Mouse (Mus musculus) macrophage (primary cell): ENCODE results near the gene Osbpl10. TPM values are rescaled to one million over a fixed set of nuclear protein-coding genes. Genes with fewer than 3 reads are reported as not detected.
"Not testable (repeated sequence)": the region's sequence is repeated elsewhere in the genome, so short reads cannot be mapped to it uniquely, and the experiment has no call there.

Experiments
- H3K27ac ChIP-seq: fragments of 350-480 bp; formaldehyde crosslinking; 2 replicates; pipeline ENCODE4 v1.9.0; 2021
- H3K36me3 ChIP-seq: fragments of 350-480 bp; formaldehyde crosslinking; 2 replicates; pipeline ENCODE4 v1.9.0; 2021; ENCODE audit errors: inconsistent target
- H3K4me3 ChIP-seq: fragments of 350-480 bp; formaldehyde crosslinking; 2 replicates; pipeline ENCODE4 v1.9.0; 2021; ENCODE audit errors: inconsistent target
- H3K79me2 ChIP-seq: fragments of 350-480 bp; formaldehyde crosslinking; 2 replicates; pipeline ENCODE4 v1.9.0; 2021; ENCODE audit errors: inconsistent target
- WGBS: methylation state at CpG from one replicate; pipeline ENCODE4 v1.1.7; 2026; ENCODE audit warnings: inconsistent platforms; ENCODE audit not compliant: missing documents; 5-methylcytosine and 5-hydroxymethylcytosine counted together
- polyA plus RNA-seq: library from polyadenylated mRNA; stranded (reverse); fragments of 250-400 nt; gene quantifications from 3 replicates; pipeline ENCODE4 v1.2.4, GENCODE M21; 2018; ENCODE audit warnings: inconsistent platforms

Osbpl10 gene
- polyA plus RNA-seq, 1 experiment from 2014 or later, result not detected

- no peaks in the 10 kb centered on the region for H3K36me3 ChIP-seq
- H3K27ac ChIP-seq, result no peak overlapping the region
- no peak overlapping the region for H3K4me3 ChIP-seq
- no peaks in the 10 kb centered on the region for H3K79me2 ChIP-seq
- 78% methylated on average over 4 of the region's 4 CpGs for WGBS
Observed at GRCm38 (mm10) chr9:114960043-114960789, 18.2 kb upstream of the Osbpl10 start.

DNA sequence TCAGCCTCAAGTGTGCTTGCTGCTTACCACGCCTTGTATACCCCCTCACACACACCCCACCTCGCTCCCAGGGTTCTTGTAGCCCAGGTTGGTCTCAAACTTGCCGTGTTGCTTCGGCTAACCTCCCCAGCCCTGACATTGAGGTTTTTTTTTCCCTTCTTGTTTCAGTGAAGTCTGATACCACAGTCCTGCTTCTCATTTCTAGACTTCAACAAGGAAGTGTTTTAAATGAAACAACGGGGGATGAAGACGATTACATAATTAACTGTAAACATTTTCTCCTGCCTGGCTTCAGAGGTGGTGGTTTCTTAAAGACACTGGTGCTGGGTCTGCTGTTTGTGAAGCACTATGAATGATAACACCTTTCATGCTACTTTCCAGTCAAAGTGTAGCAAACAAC, 17.5 kb upstream of the Osbpl10 start:
- H3K27ac ChIP-seq, result no peak overlapping the region
- H3K36me3 ChIP-seq, result no peaks in the 10 kb centered on the region
- no peaks in the 10 kb centered on the region for H3K79me2 ChIP-seq
- 26% methylated on average over 6 of the region's 6 CpGs for WGBS
- no peak overlapping the region for H3K4me3 ChIP-seq

DNA sequence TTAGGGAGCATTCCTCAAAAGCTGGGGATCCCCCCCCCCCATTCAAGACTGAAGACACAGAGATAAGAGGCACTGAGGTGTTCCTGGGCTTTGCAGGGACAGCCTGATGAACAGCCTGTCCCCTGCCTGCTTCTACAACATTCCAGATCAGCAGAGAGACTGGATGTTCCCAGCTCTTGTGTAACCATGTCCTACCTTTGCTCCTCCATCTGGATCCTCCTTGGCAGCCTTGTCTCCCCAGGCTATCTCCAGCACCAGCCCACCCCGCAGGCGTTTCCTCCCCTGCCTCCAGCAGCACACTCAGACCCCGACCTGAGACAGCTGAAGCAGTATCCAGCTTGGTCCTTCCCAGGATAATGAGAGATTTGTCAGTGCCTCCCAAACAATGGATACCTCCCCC, 14.3 kb upstream of the Osbpl10 start:
- H3K27ac ChIP-seq, result no peak overlapping the region
- 94% methylated on average over 3 of the region's 3 CpGs for WGBS

GRCm38 (mm10) chr9:114966286-114966685, 12.1 kb upstream of the Osbpl10 start:
- not testable (repeated sequence) for H3K36me3 ChIP-seq, H3K4me3 ChIP-seq, H3K27ac ChIP-seq, H3K79me2 ChIP-seq
- 84% methylated on average over 7 of the region's 7 CpGs for WGBS

More for the DNA sequence above, 14.3 kb upstream of the Osbpl10 start:
- Histone ChIP-seq H3K4me3 (no peak overlapping the region), H3K79me2 (no peaks in the 10 kb centered on the region), H3K36me3 (no peaks in the 10 kb centered on the region)

GRCm38 (mm10) chr9:114977461-114978280, 698 bp upstream of the Osbpl10 start:
- H3K79me2 ChIP-seq, result no peaks in the 10 kb centered on the region
- WGBS, result 20% methylated on average over 31 of the region's 31 CpGs
- H3K4me3 ChIP-seq, result no peak overlapping the region

GRCm38 (mm10) chr9:114979969-114980368, 1.6 kb downstream of the Osbpl10 start:
- Histone ChIP-seq H3K36me3 (no peaks in the 10 kb centered on the region), H3K4me3 (no peak overlapping the region), H3K27ac (no peak overlapping the region), H3K79me2 (no peaks in the 10 kb centered on the region)
- WGBS, result 73% methylated on average over 6 of the region's 6 CpGs

More at GRCm38 (mm10) chr9:114977461-114978280, 698 bp upstream of the Osbpl10 start:
- Histone ChIP-seq H3K27ac (no peak overlapping the region), H3K36me3 (no peaks in the 10 kb centered on the region)

- no peaks in the 10 kb centered on the region for H3K36me3 ChIP-seq
- no peak within 1 kb of the TSS for H3K27ac ChIP-seq
- WGBS, result 92% methylated on average over 16 of the region's 16 CpGs
- no peak within 1 kb of the TSS for H3K4me3 ChIP-seq
- no peaks in the 10 kb centered on the region for H3K79me2 ChIP-seq
Observed at GRCm38 (mm10) chr9:114982689-114983360, 4.5 kb downstream of the Osbpl10 start, which contains the start of gene Rps27rt. Gene Rps27rt (minus strand): TSS chr9:114982739.

GRCm38 (mm10) chr9:114985741-114986140, 7.4 kb downstream of the Osbpl10 start:
- no peak overlapping the region for H3K4me3 ChIP-seq
- no peak overlapping the region for H3K27ac ChIP-seq
- H3K36me3 ChIP-seq, result no peaks in the 10 kb centered on the region
- 94% methylated on average over 5 of the region's 5 CpGs for WGBS
- H3K79me2 ChIP-seq, result no peaks in the 10 kb centered on the region

DNA sequence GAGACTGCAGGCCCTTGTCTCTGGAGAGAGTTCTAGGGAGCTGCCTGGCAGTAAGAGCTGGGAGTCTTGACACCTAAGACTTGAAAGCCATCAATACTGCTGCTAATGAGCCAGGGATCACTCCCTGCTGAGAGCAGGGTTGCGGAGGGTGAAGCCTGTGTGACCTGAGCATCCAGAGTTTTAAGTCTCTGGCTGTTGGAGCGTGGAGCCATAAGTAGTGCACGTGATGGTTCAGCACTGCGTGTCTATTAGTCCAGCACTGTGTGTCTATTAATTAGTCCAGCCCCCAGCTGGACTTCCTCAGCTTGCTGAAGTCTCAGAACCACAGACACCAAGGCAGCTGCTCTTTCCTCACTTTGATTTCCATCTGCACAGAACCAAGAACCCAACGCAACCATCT, 8.0 kb downstream of the Osbpl10 start:
- H3K27ac ChIP-seq, result no peak overlapping the region
- no peaks in the 10 kb centered on the region for H3K79me2 ChIP-seq
- no peaks in the 10 kb centered on the region for H3K36me3 ChIP-seq
- 90% methylated on average over 5 of the region's 5 CpGs for WGBS
- H3K4me3 ChIP-seq, result no peak overlapping the region

DNA sequence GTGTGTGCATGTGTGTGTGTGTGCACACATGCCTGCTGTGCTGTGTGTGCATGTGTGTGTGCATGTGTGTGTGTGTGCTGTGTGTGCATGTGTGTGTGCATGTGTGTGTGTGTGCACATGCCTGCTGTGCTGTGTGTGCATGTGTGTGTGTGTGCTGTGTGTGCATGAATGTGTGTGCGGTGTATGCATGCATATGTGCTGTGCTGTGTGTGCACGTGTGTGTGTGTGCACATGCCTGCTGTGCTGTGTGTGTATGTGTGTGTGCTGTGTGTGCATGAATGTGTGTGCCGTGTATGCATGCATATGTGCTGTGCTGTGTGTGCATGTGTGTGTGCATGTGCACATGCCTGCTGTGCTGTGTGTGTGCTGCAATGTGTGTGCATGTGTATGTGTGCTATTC, 9.7 kb downstream of the Osbpl10 start:
- Histone ChIP-seq H3K4me3 (no peak overlapping the region), H3K79me2 (no peaks in the 10 kb centered on the region), H3K36me3 (no peaks in the 10 kb centered on the region), H3K27ac (no peak overlapping the region)
- WGBS, result 100% methylated on average over 3 of the region's 3 CpGs

- WGBS, result 97% methylated on average over 6 of the region's 6 CpGs
- Histone ChIP-seq H3K36me3 (no peaks in the 10 kb centered on the region), H3K4me3 (no peak overlapping the region), H3K27ac (no peak overlapping the region), H3K79me2 (no peaks in the 10 kb centered on the region)
Observed at GRCm38 (mm10) chr9:114988610-114989327, 10.4 kb downstream of the Osbpl10 start.

- WGBS, result 85% methylated on average over 10 of the region's 10 CpGs
- H3K27ac ChIP-seq, result no peak overlapping the region
- no peaks in the 10 kb centered on the region for H3K79me2 ChIP-seq
- H3K4me3 ChIP-seq, result no peak overlapping the region
- no peaks in the 10 kb centered on the region for H3K36me3 ChIP-seq
Observed at GRCm38 (mm10) chr9:114990421-114990820, 12.1 kb downstream of the Osbpl10 start.

- Histone ChIP-seq H3K4me3 (no peak overlapping the region), H3K27ac (no peak overlapping the region), H3K79me2 (no peaks in the 10 kb centered on the region), H3K36me3 (no peaks in the 10 kb centered on the region)
- WGBS, result 86% methylated on average over 2 of the region's 2 CpGs
Observed at GRCm38 (mm10) chr9:114992528-114992927, 14.2 kb downstream of the Osbpl10 start.

DNA sequence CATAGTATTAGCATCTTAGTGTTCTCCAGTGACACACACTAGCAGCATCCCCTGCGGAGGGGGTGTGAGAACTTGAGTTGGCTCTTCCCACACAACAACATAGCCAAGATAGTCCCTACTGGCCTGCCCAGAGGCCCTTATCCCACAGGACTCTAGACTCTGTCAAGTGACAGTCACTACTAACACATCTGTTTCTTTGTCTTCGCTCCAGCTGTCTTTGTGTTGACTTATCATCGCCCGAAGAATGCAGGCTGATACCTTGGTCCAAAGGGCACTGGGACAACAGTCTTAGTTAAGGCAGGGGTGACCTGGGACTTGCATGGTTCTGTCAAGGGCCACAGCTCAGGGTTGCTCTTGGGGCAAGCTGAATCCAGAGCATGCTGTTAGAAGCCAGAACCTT, 16.9 kb downstream of the Osbpl10 start:
- WGBS, result 90% methylated on average over 4 of the region's 4 CpGs
- H3K79me2 ChIP-seq, result no peaks in the 10 kb centered on the region
- no peak overlapping the region for H3K27ac ChIP-seq
- no peaks in the 10 kb centered on the region for H3K36me3 ChIP-seq
- no peak overlapping the region for H3K4me3 ChIP-seq
